Mouse (Mus musculus) G1E (cell line): ENCODE results near the gene Nacc2. TPM values are rescaled to one million over a fixed set of nuclear protein-coding genes. Genes with fewer than 3 reads are reported as not detected.

Source experiments
- ATAC-seq: 2 replicates; pipeline ENCODE4 v1.8.0; 2016; ENCODE audit warnings: mild to moderate bottlenecking; ENCODE audit not compliant: insufficient number of reproducible peaks, poor library complexity, low FRiP score, severe bottlenecking; ENCODE audit errors: extremely low read depth
- DNase-seq: peaks from one replicate; pipeline ENCODE4 v3.0.0; 2012; ENCODE audit warnings: low spot score
- H3K27me3 ChIP-seq: 2 replicates; pipeline ENCODE4 v1.6.1; 2012; ENCODE audit warnings: mild to moderate bottlenecking, low read length, inconsistent platforms; ENCODE audit not compliant: insufficient read depth
- H3K36me3 ChIP-seq: replicated peaks from 2 replicates; pipeline ENCODE3; 2012; ENCODE audit warnings: mild to moderate bottlenecking, inconsistent platforms
- H3K4me1 ChIP-seq: 2 replicates; pipeline ENCODE4 v1.6.1; 2012; ENCODE audit warnings: low read depth, low read length, inconsistent platforms, mixed read lengths; ENCODE audit not compliant: insufficient read depth
- H3K4me3 ChIP-seq: 2 replicates; pipeline ENCODE4 v1.5.1; 2012; ENCODE audit warnings: low read depth, mild to moderate bottlenecking, inconsistent platforms, low read length, moderate library complexity, mixed read lengths
- H3K9me3 ChIP-seq: replicated peaks from 2 replicates; pipeline ENCODE4 v1.6.1; 2012; ENCODE audit warnings: inconsistent platforms
- CTCF ChIP-seq: IDR thresholded peaks from 2 replicates; pipeline ENCODE4 v1.5.1; 2012; ENCODE audit warnings: low read depth, low read length, inconsistent platforms, mixed read lengths
- GATA1 ChIP-seq: IDR thresholded peaks from 2 replicates; pipeline ENCODE4 v1.6.1; 2012; ENCODE audit warnings: borderline replicate concordance, low read length, inconsistent platforms, mixed read lengths
- GATA2 ChIP-seq: IDR thresholded peaks from 2 replicates; pipeline ENCODE4 v1.6.1; 2012; ENCODE audit warnings: low read depth, low read length, inconsistent platforms, borderline replicate concordance
- POLR2AphosphoS5 ChIP-seq: IDR thresholded peaks from 2 replicates; pipeline ENCODE4 v1.6.1; 2012; ENCODE audit warnings: low read depth, low read length, inconsistent platforms; ENCODE audit not compliant: insufficient replicate concordance
- TAL1 ChIP-seq: conservative IDR thresholded peaks from 2 replicates; pipeline ENCODE4 v1.6.1; 2012; ENCODE audit warnings: low read depth, low read length, inconsistent platforms, mixed read lengths
- polyA plus RNA-seq: library from polyadenylated mRNA; stranded (reverse); fragments of >175 nt; gene quantifications from 2 replicates; pipeline ENCODE4 v1.2.3, GENCODE M21; 2012
- total RNA-seq, 2 experiments: library from RNA; stranded (forward) in 1 of 2; stranded (reverse) in 1 of 2; fragments of 200-1000 nt in 1 of 2; fragments of >200 nt in 1 of 2; fragmentation: Nextera tagmentation in 1 of 2; gene quantifications; 2 replicates each; pipeline ENCODE4 v1.2.3; 2014 to 2017

The Nacc2 gene
- total and polyA plus RNA-seq, 3 experiments, result 2.0 to 4.3 (median 2.6) TPM

- no peaks in the 10 kb centered on the region for H3K9me3 ChIP-seq
- peaks cover 6% of the 10 kb centered on the region for H3K36me3 ChIP-seq
- ATAC-seq, result no peak
- TF ChIP-seq POLR2AphosphoS5, result no peak
- TF ChIP-seq CTCF, result peak; percentile 98
- peaks cover 33% of the 10 kb centered on the region for H3K27me3 ChIP-seq
- H3K4me3 ChIP-seq, result no peak overlapping the region; the same call in 1 of the 2 replicates
- DNase-seq, result peak; percentile 56
- peaks cover 33% of the 10 kb centered on the region for H3K4me1 ChIP-seq
Measured at GRCm38 (mm10) chr2:26024138-26025075, 98.6 kb downstream of the Nacc2 start.

DNA sequence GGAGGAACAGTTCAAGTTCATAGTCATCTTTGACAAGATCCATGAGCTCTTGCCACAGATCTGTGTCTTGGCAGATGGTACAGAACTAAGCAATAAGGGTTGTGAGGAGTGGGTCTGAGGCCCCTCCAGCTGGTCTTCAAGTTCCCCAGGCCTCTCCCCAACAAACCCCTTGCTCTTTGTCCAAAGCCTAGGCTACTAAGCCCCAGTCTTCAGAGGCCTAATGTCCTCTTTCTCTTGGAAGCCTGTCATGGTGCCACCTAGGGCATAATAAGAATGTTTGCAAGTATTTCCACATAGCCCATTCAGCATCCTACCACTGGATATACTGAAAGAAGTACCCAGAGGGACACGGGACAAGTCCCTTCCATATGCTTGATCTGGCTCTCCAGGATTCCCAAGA lies 100.4 kb downstream of the Nacc2 start:
- DNase-seq, result no peak
- H3K4me1 ChIP-seq, result peaks cover 47% of the 10 kb centered on the region
- H3K27me3 ChIP-seq, result peaks cover 22% of the 10 kb centered on the region

DNA sequence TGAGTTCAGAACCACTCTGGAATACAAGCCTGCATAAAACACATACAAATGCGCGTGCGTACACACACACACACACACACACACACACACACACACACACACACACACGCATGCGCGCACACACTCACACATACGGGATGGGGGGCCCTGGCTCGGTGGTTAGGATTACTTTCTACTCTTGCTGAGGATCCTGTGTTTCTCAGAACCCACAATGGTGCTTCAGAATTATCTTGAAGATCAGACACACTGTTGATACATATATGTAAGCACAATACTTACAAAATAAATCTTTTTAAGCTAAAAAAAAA lies 100.8 kb downstream of the Nacc2 start:
- Histone ChIP-seq H3K36me3 (peaks cover 23% of the 10 kb centered on the region), H3K9me3 (no peaks in the 10 kb centered on the region), H3K27me3 (peaks cover 20% of the 10 kb centered on the region), H3K4me3 (peak overlapping the region; percentile 91), H3K4me1 (peaks cover 51% of the 10 kb centered on the region)
- TF ChIP-seq CTCF, result no peak
- no peak for TF ChIP-seq GATA2
- no peak for TF ChIP-seq GATA1
- TF ChIP-seq TAL1, result no peak
- no peak for TF ChIP-seq POLR2AphosphoS5
- DNase-seq (no peak), ATAC-seq (no peak)

More for the DNA sequence above, 100.4 kb downstream of the Nacc2 start:
- Histone ChIP-seq H3K9me3 (no peaks in the 10 kb centered on the region), H3K4me3 (no peak overlapping the region), H3K36me3 (peaks cover 18% of the 10 kb centered on the region)
- ATAC-seq, result no peak
- no peak for TF ChIP-seq CTCF

DNA sequence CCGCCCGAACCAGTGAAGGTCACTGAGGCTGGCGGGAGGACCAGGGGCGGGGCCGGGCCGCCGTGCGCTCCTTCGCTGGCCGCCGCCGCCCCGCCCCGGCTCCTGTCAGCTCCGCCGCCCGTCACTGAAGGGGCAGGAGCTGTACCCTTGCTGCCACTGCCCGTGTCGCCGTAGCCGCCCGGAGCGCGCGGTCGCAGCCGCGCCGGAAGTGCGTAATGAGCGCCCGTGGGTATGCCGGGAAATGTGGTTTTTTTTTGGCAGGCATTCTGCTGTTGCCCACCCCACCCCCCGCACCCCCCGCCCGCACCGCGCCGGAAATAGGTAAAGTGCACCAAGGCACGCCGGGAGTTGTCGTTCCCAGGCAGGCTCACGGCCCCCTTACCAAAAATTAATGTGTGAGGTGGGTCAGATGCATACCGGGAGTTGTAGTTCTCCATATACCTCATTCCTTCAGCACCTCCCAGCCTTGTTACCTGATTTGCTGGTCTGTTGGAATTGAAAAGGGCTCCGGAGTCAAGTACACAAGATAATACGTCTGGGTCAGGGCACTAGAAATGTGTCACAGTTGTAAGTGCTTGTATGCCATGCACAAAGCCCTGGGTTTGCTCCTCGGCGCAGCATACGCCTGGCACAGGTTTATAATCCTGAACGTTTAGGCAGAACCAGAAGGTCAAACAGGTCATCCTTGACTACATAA lies 101.3 kb downstream of the Nacc2 start, which contains the start of gene Ubac1:
TSS of gene Ubac1 (minus strand) at position 187 of the 697 bp plus-strand sequence.
- no peaks in the 10 kb centered on the region for H3K9me3 ChIP-seq
- peaks cover 28% of the 10 kb centered on the region for H3K36me3 ChIP-seq
- ATAC-seq, result peak; percentile 52
- H3K4me1 ChIP-seq, result peaks cover 55% of the 10 kb centered on the region
- H3K4me3 ChIP-seq, result peak within 1 kb of the TSS; percentile 91
- no peak for TF ChIP-seq GATA2
- TF ChIP-seq CTCF, result no peak
- no peak for TF ChIP-seq POLR2AphosphoS5
- H3K27me3 ChIP-seq, result peaks cover 15% of the 10 kb centered on the region
- DNase-seq, result peak; percentile 78

DNA sequence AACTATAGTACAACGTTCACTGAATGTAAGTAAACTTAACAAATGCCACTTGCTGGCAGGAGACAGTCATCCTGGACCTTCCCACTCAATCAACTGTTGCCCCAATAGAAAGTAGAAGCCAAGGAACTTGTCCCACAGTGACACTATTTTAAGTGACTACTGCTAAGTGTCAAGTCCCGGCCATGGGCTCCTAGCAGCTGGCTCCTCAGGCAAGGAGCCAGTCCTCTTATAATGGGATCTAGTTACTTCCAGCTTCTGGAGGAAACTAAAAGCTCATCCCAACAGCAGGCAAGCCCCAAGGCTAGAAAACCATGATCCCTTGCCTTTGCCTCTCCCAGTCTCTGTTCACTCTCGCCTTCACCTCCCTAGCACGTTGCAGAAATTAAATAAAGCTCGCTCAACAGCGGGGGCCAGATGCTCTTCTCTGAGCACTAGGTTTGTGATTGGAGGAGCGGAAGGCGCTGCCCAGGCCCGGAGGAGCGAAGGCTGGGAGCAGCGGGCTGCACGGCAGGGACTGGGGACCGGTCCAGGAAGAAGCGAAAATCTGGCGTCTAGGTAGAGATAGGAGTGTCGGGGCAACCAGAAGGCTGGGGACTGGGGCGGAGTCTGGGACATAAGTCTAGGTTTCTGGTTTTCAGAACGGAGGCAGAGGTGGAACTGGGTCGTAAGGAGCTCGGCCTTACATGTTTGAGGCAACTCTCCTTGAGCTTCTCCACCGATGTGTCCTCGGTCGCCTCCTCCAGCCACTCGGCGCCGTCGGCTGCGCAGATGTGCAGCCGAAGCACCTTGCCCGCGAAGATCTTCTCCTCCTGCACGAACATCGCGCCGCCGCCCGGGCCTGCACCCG lies 102.1 kb downstream of the Nacc2 start:
- H3K9me3 ChIP-seq, result no peaks in the 10 kb centered on the region
- H3K27me3 ChIP-seq, result peaks cover 9% of the 10 kb centered on the region
- peaks cover 35% of the 10 kb centered on the region for H3K36me3 ChIP-seq
- DNase-seq (peak; percentile 51), ATAC-seq (no peak)
- no peak for TF ChIP-seq GATA1
- peak overlapping the region; percentile 91 for H3K4me3 ChIP-seq
- H3K4me1 ChIP-seq, result peaks cover 62% of the 10 kb centered on the region

DNA sequence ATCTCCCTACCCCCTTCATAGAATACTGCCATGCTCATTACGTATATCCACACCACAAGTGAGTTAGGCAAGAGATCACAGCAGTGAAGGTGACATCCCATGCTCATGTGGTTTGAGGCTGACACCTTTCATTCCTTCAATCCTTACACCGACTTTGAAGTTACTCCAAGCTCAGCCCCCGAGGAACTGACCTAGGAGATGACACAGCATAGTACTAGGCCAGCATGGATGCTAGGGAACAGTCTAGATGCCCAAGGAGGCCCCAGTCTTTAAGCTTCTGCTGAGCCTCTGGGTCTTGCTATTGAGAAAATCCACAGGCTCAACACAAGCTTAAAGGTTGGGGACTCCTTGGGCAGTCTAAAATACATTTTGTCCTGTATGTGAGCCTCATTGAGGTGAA lies 103.1 kb downstream of the Nacc2 start:
- Histone ChIP-seq H3K4me1 (peaks cover 69% of the 10 kb centered on the region), H3K27me3 (peaks cover under 1% of the 10 kb centered on the region; the same call in 1 of the 2 replicates), H3K9me3 (no peaks in the 10 kb centered on the region), H3K36me3 (peaks cover 45% of the 10 kb centered on the region), H3K4me3 (peak overlapping the region; percentile 91; the same call in 1 of the 2 replicates)
- DNase-seq (no peak), ATAC-seq (no peak)
- TF ChIP-seq GATA2, result no peak
- no peak for TF ChIP-seq POLR2AphosphoS5
- TF ChIP-seq CTCF, result no peak
- no peak for TF ChIP-seq TAL1
